Mouse (Mus musculus) liver, postnatal 0 days (tissue): ENCODE measurements around the gene Taf1a.

Source experiments
- CTCF ChIP-seq: sonication (generic); IDR thresholded peaks from 2 replicates; pipeline ENCODE4 v1.5.1; 2016; ENCODE audit warnings: antibody characterized with exemption, low read depth
- EP300 ChIP-seq: IDR thresholded peaks from 2 replicates; pipeline ENCODE4 v1.6.1; 2016; ENCODE audit warnings: antibody characterized with exemption, low read depth, mild to moderate bottlenecking

GRCm38 (mm10) chr1:183363577-183363867, 25.3 kb upstream of the Taf1a start:
- TF ChIP-seq CTCF (no peak), EP300 (no peak)
